Mouse (Mus musculus): ENCODE results near the gene Abat.

Abat gene

DNA sequence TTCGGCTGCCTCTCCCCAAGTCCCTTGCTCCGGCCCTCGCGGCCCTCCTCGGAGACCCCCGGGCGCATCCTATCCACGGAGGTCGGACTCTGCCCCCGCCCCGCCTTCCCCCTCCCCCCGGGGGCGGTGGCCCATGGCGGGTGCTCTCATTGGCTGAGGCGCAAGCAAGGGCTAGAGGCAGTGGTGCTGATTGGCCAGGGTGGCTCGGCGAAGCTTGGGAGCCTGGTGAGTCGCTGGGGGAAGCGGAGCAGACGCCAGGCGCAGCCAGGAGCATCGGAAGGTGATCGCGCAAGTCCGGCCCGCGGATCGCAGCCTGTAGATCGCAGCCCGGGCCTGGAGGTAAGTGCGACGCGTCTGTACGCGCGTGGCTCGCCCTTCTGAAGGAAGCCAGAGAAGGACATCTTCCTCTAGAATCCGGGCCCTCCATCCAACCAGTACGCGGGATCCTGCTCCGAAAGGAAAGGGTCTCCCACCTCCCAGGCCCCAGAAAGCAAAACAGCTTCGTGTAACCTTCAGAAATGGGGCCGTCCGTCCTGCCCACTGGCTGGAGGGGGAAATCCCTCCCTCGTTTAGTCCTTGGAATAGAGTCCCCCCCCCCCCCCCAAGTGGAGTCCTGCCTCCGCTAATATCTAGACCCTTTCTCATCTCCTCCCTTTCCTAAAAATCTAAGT lies at the start of gene Abat:
Gene Abat, plus strand, starts transcription at position 194 of the 671 bp plus-strand sequence.
- DNase-seq (ENCODE audit: low spot score in 2 of 2): peak; percentile 94

- no peak for DNase-seq (ENCODE audit: low spot score in 2 of 2)
Measured at GRCm38 (mm10) chr16:8470132-8470531, 43.1 kb upstream of the Abat start.

- DNase-seq (ENCODE audit: low spot score in 2 of 2): peak; percentile 84 to 85
Measured at GRCm38 (mm10) chr16:8470603-8471481, 42.4 kb upstream of the Abat start, which contains the start of gene Mettl22. TSS of gene Mettl22 (plus strand) at chr16:8470788.

DNA sequence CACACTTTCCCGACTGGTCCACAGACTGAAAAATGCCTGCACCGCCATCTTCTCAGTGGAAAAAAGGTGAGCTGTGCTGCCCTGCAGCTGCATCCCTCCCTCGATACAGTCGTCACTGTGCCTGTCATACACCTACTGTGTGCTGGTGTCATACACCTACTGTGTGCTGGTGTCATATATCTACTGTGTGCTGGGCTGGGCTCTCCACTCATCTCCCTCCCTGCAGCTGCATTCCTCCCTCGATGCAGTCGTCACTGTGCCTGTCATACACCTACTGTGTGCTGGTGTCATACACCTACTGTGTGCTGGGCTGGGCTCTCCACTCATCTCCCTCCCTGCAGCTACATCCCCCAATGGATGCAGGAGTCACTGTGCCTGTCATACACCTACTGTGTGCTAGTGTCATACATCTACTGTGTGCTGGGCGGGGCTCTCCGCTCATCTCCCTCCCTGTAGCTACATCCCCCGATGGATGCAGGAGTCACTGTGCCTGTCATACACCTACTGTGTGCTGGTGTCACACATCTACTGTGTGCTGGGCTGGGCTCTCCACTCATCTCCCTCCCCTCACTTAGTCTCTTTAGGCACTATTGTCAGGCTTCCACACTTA lies 25.7 kb upstream of the Abat start:
- no peak for DNase-seq (ENCODE audit: low spot score in 2 of 2)

DNA sequence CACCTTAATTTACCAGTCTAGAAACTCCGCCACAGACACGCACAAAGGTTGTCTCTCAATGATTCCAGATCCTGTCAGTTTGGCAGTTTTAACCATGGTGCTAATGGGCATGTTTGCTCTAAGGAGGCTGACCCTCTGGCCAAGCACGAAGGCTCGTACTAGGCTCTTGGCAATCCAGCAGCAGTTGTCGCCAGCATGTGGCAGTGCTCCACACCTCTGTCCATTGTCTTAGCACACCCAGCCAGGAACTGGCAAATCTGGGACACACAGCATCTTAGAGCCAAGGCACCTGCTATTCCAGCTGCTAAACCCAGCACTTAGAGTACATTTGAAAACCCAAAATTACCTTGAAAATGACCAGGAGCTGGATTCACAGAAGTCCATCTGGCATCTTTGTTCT lies 23.9 kb upstream of the Abat start:
- no peak for DNase-seq (ENCODE audit: low spot score in 2 of 2)

DNA sequence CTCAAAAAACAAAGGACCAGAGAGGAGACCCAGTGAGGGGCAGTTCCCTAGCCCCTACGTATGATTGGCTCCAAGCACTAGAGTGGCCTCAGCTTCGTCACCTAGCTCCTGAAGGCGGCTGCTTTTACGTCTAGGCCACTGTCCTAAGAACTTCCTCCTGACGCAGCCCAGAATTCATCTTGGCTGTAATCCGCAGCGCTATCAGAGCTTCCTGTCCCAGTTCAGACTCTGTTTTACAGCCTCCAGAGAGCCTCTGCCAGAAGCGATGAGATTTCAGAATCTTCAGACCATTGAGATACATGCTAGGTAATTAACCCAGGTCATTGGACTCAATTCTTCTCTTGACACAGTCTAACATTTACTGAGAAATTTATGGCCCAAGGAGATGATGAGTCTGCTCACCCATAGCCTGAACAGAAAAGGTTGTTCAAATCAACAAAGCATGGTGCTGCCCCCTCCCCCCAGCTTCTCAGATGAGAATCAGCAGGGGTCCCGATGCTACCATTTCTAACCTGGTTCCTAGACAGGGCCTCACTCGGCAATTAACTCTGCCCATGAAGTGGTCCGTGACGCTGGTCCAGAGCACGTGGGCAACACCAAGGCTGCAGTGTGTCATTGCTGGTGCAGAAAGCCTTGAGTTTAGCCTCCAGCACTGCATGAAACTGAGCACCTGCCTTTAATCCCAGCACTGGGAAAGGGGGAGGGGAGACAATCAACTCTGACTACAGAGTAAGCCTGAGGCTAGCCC lies 21.3 kb upstream of the Abat start:
- no peak for DNase-seq (ENCODE audit: low spot score in 2 of 2)

GRCm38 (mm10) chr16:8494268-8494667 lies 19.0 kb upstream of the Abat start:
- DNase-seq (ENCODE audit: low spot score in 2 of 2): peak; percentile 23 to 66

DNA sequence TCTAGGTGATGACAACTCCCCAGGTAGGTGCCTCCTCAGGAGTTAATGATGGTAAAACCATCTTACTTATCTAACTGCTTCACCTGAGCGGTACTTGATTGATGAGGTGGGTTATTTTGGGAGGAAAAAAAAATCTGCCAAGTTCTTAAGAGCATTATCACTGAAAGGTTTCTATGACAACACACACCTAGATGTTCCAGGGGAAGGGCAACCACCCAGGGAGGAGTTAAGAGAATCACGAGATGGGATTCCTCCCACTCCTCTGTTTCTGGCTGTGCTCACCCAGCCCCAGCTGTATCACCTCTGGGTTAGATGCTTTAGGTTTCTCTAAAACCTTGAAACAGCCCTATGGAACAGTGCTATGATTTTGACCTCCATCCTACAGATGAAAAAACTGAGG lies 16.3 kb upstream of the Abat start:
- DNase-seq (ENCODE audit: low spot score in 2 of 2): no peak

DNA sequence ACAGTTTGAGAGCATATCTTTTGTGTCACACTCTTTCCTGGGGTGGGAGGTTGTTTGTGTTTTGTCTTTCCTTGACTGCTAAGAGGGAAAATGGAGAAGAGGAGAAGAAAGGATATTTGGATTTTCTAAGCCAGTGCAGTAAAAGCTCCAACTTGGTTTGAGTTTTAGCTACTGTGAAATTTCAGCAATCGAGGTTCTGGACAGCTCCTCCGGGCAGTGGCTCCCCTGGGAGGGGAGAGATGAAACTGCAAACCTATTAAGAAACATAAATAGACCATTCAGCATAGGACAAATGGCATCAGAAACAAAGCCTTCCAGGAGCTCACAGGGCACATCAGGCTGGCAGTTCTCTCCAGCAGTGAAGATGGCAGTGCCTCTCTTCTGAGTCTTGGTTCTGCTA lies 9.0 kb upstream of the Abat start:
- no peak for DNase-seq (ENCODE audit: low spot score in 2 of 2)

DNA sequence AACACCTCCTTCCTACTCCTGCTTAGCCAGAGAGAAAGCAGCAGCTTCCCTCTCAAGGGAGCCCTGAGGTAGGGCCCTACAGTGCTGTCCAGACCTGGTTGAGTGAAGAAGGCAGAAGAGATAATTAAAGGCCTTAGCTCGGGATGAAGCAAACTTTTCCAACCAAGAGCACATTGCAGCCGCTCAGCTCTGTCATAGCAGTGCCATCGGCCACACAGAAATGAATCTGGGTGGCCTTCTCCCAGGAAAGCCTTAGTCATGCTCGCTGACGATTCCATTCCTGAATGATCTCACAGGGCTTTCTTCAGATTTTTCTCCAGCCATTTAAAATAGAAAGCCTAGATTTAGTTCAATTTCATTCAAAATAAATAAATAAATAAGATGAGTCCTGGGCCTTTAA lies 3.3 kb upstream of the Abat start:
- DNase-seq (ENCODE audit: low spot score in 2 of 2): no peak

GRCm38 (mm10) chr16:8512830-8513229 lies 399 bp upstream of the Abat start:
- DNase-seq (ENCODE audit: low spot score in 2 of 2): no peak

DNA sequence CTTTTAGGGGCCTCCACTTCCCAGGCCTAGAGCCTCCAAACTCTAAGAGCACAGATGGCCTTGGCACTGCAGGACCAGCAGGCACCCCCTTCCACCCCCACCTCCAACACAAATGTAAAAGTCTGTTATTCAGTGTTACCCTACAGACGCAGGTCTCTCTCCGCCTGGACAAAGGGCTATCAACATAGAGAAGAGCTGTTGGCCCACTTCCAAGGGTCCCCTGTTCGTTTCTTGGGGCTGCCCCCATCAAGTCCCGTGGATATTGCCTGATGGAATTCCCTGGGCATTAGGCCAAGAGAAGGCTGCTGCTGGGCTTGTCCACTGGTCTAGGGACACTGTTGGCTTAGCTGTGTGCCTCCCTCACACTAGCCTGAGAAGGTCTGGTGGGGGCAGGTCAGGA lies 951 bp downstream of the Abat start:
- DNase-seq (ENCODE audit: low spot score in 2 of 2): no peak

GRCm38 (mm10) chr16:8520525-8520924 lies 7.3 kb downstream of the Abat start:
- no peak for DNase-seq (ENCODE audit: low spot score in 2 of 2)

DNA sequence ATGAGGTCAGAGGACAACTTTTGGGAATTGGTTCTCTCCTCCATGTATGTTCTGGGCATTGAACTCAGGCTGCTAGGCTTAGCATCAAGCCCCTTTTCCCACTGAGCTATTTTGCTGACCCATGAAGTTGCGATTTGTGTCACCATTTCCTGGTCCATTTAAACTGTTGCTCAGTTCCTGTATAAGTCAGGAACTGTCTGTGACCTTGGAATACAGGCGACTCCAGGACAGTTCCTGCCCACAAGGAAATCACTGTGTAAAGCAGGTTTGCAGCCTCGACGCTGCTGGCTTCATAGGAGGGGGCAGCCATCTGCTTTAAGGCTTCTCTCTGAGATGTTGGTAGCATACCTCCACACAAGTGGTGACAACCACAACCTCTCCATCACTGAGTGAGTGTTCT lies 8.1 kb downstream of the Abat start:
- no peak for DNase-seq (ENCODE audit: low spot score in 2 of 2)

GRCm38 (mm10) chr16:8523480-8524144 lies 10.4 kb downstream of the Abat start:
- peak; percentile 40 to 67 for DNase-seq (ENCODE audit: low spot score in 2 of 2)

- DNase-seq (ENCODE audit: low spot score in 2 of 2): no peak
Measured at GRCm38 (mm10) chr16:8524163-8524847, 11.1 kb downstream of the Abat start.

- DNase-seq (ENCODE audit: low spot score in 2 of 2): no peak
Measured at GRCm38 (mm10) chr16:8525293-8525692, 12.1 kb downstream of the Abat start.

- no peak for DNase-seq (ENCODE audit: low spot score in 2 of 2)
Measured at GRCm38 (mm10) chr16:8525877-8526276, 12.6 kb downstream of the Abat start.

- DNase-seq (ENCODE audit: low spot score in 2 of 2): no peak
Measured at GRCm38 (mm10) chr16:8529389-8529788, 16.2 kb downstream of the Abat start.

DNA sequence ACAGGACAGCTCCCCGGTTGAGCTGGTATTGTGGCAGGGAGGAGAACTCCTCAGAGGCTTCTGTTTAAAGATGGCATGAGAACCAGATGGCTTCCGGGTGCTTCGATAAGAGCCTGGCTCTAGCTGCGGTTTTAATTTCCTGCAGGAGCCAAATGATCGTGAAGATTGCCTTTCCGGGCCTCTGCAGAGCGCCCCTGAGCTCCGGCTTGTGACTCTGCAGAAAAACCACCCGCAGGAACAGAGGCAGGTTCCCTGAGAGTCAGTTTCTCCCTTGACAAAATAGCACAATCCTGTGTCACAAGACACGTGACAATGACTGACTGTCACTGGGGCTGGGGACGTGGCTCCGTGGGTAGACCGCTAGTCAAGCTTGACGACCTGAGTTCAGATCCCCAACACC lies 16.8 kb downstream of the Abat start:
- no peak for DNase-seq (ENCODE audit: low spot score in 2 of 2)

DNA sequence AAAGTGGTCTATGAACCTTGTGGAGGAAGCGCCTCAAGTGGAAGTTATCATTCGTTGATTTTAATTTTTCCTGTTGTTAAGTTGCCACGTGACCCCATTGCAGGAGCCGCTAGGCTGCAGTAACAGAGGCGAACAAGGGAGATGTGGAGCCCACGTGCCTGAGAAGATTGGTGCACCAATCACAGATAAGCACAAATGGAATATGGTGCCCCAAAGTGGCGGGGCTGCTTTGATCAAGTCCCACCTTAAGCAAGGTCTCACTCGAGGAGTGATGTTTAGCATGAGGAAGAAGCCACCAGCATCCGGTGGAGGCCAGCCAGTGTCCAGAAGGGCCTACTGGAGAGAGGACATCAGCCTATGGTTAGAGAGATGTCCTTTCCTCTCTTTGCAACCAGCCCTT lies 19.2 kb downstream of the Abat start:
- DNase-seq (ENCODE audit: low spot score in 2 of 2): no peak

Data from frontal cortex, postnatal 14 days (tissue).